Mouse (Mus musculus) limb, embryonic 13.5 days (tissue): ENCODE results near the gene Luc7l. TPM values are rescaled to one million over a fixed set of nuclear protein-coding genes. Genes with fewer than 3 reads are reported as not detected.
"Not testable (repeated sequence)": the region's sequence is repeated elsewhere in the genome, so short reads cannot be mapped to it uniquely, and the experiment has no call there.

Source experiments
- ATAC-seq: fragments of 200-750 bp; cut with Nextera tagmentation; 2 replicates; pipeline ENCODE4 v1.8.0; 2017; ENCODE audit warnings: low read depth, moderate number of reproducible peaks, moderate TSS enrichment; ENCODE audit not compliant: low FRiP score
- H3K27ac ChIP-seq: fragments of 300-500 bp; sonication (generic); 2 replicates; pipeline ENCODE4 v1.5.1; 2015; ENCODE audit warnings: inconsistent platforms, mild to moderate bottlenecking, moderate library complexity
- H3K27me3 ChIP-seq: fragments of 300-500 bp; sonication (generic); 2 replicates; pipeline ENCODE4 v1.6.1; 2015; ENCODE audit warnings: mild to moderate bottlenecking, inconsistent platforms
- H3K36me3 ChIP-seq: fragments of 300-500 bp; sonication (generic); 2 replicates; pipeline ENCODE4 v1.6.1; 2015; ENCODE audit warnings: inconsistent platforms, mild to moderate bottlenecking, moderate library complexity
- H3K4me1 ChIP-seq: fragments of 300-500 bp; sonication (generic); 2 replicates; pipeline ENCODE4 v1.6.1; 2015; ENCODE audit warnings: inconsistent platforms
- H3K4me2 ChIP-seq: fragments of 300-500 bp; sonication (generic); replicated peaks from 2 replicates; pipeline ENCODE4 v1.6.1; 2015; ENCODE audit warnings: inconsistent platforms, mild to moderate bottlenecking, moderate library complexity
- H3K4me3 ChIP-seq: fragments of 300-500 bp; sonication (generic); 2 replicates; pipeline ENCODE4 v1.5.1; 2015; ENCODE audit warnings: moderate library complexity, mild to moderate bottlenecking, inconsistent platforms
- H3K9ac ChIP-seq: fragments of 300-500 bp; sonication (generic); 2 replicates; pipeline ENCODE4 v1.6.1; 2015; ENCODE audit warnings: mild to moderate bottlenecking, inconsistent platforms
- H3K9me3 ChIP-seq: fragments of 300-500 bp; sonication (generic); 2 replicates; pipeline ENCODE4 v1.6.1; 2016; ENCODE audit warnings: inconsistent platforms
- WGBS: fragments of 180-500 bp; shearing (Covaris S2); methylation state at CpG from one replicate; pipeline ENCODE4 v1.1.7; 2015; 5-methylcytosine and 5-hydroxymethylcytosine counted together
- polyA plus RNA-seq: library from polyadenylated mRNA; unstranded; fragments of >200 nt; fragmentation: Nextera tagmentation; extraction: Ambion mirVana; gene quantifications from 2 replicates; pipeline ENCODE4 v1.2.1, GENCODE M21; 2015

Gene Luc7l
- polyA plus RNA-seq, 1 experiment from 2014 or later = 127 TPM

DNA sequence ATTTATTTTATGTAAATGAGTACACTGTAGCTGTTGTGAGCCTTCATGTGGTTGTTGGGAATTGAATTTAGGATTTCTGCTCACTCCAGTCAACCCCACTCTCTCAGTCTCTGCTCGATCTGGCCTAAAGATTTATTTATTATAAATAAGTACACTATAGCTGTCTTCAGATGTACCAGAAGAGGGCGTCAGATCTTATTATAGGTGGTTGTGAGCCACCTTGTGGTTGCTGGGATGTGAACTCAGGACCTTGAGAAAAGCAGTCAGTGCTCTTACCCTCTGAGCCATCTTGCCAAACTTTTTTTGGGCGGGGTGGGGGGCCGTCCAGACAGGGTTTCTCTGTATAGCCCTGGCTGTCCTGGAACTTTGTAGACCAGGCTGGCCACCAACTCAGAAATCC lies 9.1 kb downstream of the Luc7l start:
- H3K9me3 ChIP-seq = no peaks in the 10 kb centered on the region
- WGBS = 86% methylated on average over 4 of the region's 4 CpGs
- no peak overlapping the region for H3K4me2 ChIP-seq
- peaks cover 95% of the 10 kb centered on the region for H3K36me3 ChIP-seq
- no peak for ATAC-seq
- H3K9ac ChIP-seq = no peak overlapping the region
- no peaks in the 10 kb centered on the region for H3K4me1 ChIP-seq
- no peak overlapping the region for H3K4me3 ChIP-seq
- no peak overlapping the region for H3K27ac ChIP-seq
- H3K27me3 ChIP-seq = no peaks in the 10 kb centered on the region

DNA sequence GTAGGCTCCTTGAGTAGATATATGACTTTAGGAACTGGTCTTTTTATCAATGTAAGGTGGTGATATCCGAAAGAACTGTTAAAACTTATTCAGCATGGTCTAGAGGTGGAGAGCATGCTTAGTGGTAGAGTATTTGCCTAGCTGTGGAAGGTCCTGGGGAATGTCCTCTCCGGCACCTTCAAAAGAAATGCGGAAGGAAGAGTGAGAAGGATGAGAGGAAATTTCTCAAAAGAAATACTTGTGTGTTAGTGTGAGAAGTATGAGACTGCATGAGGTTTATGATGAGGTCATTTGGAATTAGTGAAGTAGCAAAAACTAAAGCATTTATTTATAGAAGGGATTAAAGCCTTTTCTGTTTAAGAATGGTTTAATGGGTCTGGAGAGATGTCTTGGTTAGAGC lies 9.7 kb downstream of the Luc7l start:
- no peak overlapping the region for H3K4me2 ChIP-seq
- ATAC-seq = no peak
- no peaks in the 10 kb centered on the region for H3K27me3 ChIP-seq
- H3K4me3 ChIP-seq = no peak overlapping the region
- peaks cover 95% of the 10 kb centered on the region for H3K36me3 ChIP-seq
- WGBS = 96% methylated on average over 3 of the region's 3 CpGs
- H3K9me3 ChIP-seq = no peaks in the 10 kb centered on the region
- no peak overlapping the region for H3K9ac ChIP-seq
- no peaks in the 10 kb centered on the region for H3K4me1 ChIP-seq
- no peak overlapping the region for H3K27ac ChIP-seq

DNA sequence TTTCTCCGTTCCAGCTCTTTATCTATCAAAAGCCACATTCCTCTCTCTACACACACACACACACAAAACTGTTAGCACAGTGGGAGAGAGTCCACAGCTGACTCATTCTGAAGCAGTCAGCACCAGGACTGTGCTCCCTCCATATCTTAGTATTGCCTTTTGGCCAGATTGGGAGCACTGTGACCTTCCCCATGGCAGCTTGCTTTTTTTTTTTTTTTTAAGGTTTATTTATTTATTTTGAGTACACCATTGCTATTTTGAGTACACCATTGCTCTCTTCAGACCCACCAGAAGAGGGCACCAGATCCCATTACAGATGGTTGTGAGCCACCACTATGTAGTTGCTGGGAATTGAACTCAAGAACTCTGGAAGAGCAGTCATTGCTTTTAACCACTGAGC lies 16.2 kb downstream of the Luc7l start:
- Histone ChIP-seq H3K4me3 (no peak overlapping the region), H3K9ac (no peak overlapping the region), H3K36me3 (peaks cover 90% of the 10 kb centered on the region), H3K4me2 (no peak overlapping the region), H3K4me1 (no peaks in the 10 kb centered on the region), H3K27me3 (no peaks in the 10 kb centered on the region), H3K9me3 (no peaks in the 10 kb centered on the region), H3K27ac (no peak overlapping the region)
- no peak for ATAC-seq
- WGBS = 97% methylated on average over 1 of the region's 1 CpGs

DNA sequence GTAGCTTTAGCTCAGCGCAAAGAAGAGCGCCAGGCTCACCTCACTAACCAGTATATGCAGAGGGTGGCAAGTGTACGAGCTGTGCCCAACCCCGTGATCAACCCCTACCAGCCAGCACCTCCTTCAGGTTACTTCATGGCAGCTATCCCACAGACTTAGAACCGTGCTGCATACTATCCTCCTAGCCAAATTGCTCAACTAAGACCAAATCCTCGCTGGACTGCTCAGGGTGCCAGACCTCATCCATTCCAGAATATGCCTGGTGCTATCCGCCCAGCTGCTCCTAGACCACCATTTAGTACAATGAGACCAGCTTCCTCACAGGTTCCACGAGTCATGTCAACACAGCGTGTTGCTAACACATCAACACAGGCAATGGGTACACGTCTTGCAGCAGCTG lies 16.9 kb downstream of the Luc7l start:
- WGBS = 96% methylated on average over 10 of the region's 10 CpGs

DNA sequence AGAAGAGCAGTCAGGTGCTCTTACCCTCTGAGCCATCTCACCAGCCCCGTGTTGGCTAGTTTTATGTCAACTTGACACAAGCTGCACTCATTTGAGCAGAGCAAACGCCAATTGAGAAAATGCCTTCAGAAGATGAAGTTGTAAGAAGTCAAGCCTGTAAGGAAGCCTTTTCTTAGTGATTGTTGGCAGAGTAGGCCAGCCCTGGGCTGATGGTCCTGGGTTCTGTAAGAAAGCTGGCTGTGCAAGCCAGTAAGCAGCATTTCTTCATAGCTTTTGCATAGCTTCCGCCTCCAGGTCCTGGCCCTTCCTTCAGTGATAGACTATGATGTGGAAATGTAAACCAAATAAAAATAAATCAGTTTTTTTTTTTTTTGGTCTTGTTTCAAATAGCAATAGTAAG lies 19.9 kb downstream of the Luc7l start:
- H3K36me3 ChIP-seq = peaks cover 87% of the 10 kb centered on the region
- H3K4me1 ChIP-seq = no peaks in the 10 kb centered on the region

More for the DNA sequence above, 16.9 kb downstream of the Luc7l start:
- not testable (repeated sequence) for H3K4me1 ChIP-seq, H3K4me3 ChIP-seq, H3K9ac ChIP-seq, H3K27me3 ChIP-seq, ATAC-seq, H3K4me2 ChIP-seq, H3K27ac ChIP-seq, H3K9me3 ChIP-seq
- peaks cover 87% of the 10 kb centered on the region for H3K36me3 ChIP-seq

DNA sequence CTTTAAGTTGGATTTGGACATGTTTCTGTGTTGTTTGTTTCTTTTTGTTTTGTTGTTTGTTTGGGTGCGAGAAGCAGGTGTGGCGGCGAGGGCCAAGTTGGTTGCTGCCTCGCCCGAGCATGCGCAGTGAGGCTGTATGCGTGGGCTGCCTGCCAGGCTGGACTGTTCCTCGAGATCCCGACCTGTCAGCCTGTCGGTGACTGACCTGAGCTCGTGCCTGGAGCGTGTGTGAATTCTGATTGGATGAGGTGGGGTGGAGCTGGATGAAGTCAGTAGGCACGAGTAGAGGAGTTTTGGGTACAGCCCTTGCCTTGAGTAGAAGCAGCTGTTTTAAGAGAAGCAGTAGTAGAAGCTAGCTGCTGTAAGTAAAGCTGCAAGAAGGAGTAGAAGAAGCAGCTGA lies 23.2 kb downstream of the Luc7l start:
- H3K36me3 ChIP-seq = peaks cover 91% of the 10 kb centered on the region
- H3K4me3 ChIP-seq = no peak overlapping the region
- no peaks in the 10 kb centered on the region for H3K4me1 ChIP-seq
- WGBS = 88% methylated on average over 13 of the region's 13 CpGs
- no peak overlapping the region for H3K4me2 ChIP-seq
- no peaks in the 10 kb centered on the region for H3K9me3 ChIP-seq
- ATAC-seq = no peak
- H3K9ac ChIP-seq = no peak overlapping the region
- H3K27me3 ChIP-seq = no peaks in the 10 kb centered on the region
- H3K27ac ChIP-seq = no peak overlapping the region

More for the DNA sequence above, 19.9 kb downstream of the Luc7l start:
- H3K9me3 ChIP-seq = no peaks in the 10 kb centered on the region
- no peak overlapping the region for H3K27ac ChIP-seq
- H3K9ac ChIP-seq = no peak overlapping the region
- no peak overlapping the region for H3K4me3 ChIP-seq
- H3K27me3 ChIP-seq = no peaks in the 10 kb centered on the region
- 86% methylated on average over 3 of the region's 3 CpGs for WGBS
- ATAC-seq = no peak
- H3K4me2 ChIP-seq = no peak overlapping the region

DNA sequence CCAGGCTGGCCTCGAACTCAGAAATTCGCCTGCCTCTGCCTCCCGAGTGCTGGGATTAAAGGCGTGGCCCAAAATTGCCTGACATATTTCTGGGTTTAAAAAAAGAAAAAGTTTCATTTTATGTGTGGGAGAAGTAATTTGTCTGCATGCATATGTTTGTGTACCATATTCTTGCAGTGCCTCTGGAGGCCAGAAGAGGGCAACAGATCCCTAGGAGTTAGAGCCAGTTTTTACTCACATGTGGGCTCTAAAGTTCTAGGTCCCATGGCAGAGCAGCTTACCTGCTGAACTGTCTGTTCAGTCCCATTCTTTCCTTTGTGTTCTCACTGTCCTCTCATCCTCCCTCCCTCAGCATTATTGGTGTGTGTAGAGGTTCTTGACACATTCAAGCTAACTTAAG lies 24.0 kb downstream of the Luc7l start:
- 97% methylated on average over 4 of the region's 4 CpGs for WGBS
- Histone ChIP-seq H3K9ac (no peak overlapping the region), H3K27ac (no peak overlapping the region), H3K4me3 (no peak overlapping the region), H3K36me3 (peaks cover 91% of the 10 kb centered on the region), H3K27me3 (no peaks in the 10 kb centered on the region), H3K9me3 (no peaks in the 10 kb centered on the region), H3K4me2 (no peak overlapping the region), H3K4me1 (no peaks in the 10 kb centered on the region)
- ATAC-seq = no peak

DNA sequence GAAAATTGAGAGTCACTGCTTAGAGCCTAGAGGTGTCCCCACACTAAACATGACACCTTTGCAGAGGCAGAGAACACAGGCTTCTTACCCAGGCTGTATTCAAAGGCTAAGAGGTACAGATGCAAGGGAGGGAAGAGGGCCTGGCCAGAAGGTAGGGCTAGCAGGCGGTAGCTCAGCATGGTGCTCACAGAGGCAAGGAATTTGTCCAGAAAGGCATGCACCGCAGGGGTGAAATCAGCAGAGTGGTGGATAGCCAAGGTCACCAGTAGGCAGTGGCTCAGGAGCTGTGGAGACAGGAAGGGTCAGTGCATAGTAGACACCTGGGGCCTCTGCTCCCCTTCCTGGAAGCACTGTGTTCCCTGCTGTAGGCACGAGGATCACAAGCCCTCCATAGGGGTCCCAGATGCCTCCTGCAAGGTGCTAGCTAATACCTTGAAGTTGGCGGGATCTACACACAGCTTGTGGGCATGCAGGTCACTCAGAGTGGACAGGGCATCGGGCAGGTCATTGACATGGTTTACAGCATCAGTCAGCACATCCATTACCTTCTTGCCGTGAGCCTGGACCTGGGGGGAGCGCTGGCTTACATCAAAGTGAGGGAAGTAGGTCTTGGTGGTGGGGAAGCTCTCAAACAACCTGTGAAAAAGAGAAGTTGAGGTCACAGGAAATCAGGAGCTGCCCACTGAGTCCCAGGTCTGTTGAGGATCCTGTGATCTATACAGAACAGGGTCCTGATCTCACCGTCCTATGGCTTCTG lies 33.7 kb downstream of the Luc7l start:
- Histone ChIP-seq H3K4me1 (no peaks in the 10 kb centered on the region), H3K9ac (no peak overlapping the region), H3K4me3 (no peak overlapping the region), H3K27ac (no peak overlapping the region), H3K36me3 (peaks cover 99% of the 10 kb centered on the region), H3K4me2 (no peak overlapping the region), H3K27me3 (no peaks in the 10 kb centered on the region), H3K9me3 (peaks cover 4% of the 10 kb centered on the region)
- ATAC-seq = no peak
- 86% methylated on average over 8 of the region's 8 CpGs for WGBS

DNA sequence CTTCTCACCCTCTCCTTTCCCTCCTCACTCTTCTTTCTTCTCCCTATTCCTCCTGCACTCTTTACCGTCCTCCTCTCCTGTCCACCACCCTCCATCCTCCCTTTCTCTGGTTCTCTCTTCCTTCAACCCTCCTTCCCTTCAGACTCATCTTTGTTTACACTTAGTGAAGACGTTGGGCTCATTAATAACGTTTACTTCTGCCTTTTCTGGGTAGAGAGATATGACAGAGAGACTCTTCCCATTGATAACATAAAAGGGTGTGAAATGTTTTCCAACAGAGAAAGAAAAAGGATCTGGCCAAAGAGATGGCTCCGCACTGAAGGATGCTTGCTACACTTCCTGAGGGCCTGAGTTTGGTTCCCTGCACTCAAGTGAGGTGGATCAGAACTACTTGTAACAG lies 36.8 kb downstream of the Luc7l start:
- H3K27me3 ChIP-seq = no peaks in the 10 kb centered on the region
- H3K4me3 ChIP-seq = no peak overlapping the region
- H3K4me1 ChIP-seq = no peaks in the 10 kb centered on the region
- H3K9me3 ChIP-seq = peaks cover 19% of the 10 kb centered on the region
- ATAC-seq = no peak
- H3K4me2 ChIP-seq = no peak overlapping the region
- H3K9ac ChIP-seq = no peak overlapping the region
- no peak overlapping the region for H3K27ac ChIP-seq
- peaks cover 74% of the 10 kb centered on the region for H3K36me3 ChIP-seq
- 82% methylated on average over 4 of the region's 4 CpGs for WGBS

DNA sequence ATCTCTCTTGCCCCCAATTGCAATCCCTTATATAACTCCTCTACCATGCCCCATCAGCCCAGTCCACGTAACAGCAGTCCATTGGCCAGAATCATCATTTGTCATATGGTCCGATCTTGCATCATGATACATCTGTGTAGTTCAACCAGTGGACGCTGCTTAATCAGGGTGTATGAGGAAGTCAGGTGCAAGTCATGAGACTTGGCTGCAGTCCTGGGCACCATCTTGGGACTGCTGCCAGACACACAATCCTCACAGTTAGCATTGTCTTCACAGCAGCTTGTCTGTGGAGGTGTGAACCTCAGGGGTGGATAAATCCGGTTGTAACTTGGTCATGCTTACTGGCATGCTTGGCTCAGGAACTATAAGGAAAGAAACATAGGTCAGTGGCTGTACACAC lies 45.6 kb downstream of the Luc7l start:
- WGBS = 93% methylated on average over 4 of the region's 4 CpGs
- not testable (repeated sequence) for H3K4me1 ChIP-seq, H3K27ac ChIP-seq, H3K4me2 ChIP-seq, H3K9ac ChIP-seq, ATAC-seq, H3K36me3 ChIP-seq, H3K4me3 ChIP-seq, H3K27me3 ChIP-seq
- peaks cover 20% of the 10 kb centered on the region for H3K9me3 ChIP-seq

DNA sequence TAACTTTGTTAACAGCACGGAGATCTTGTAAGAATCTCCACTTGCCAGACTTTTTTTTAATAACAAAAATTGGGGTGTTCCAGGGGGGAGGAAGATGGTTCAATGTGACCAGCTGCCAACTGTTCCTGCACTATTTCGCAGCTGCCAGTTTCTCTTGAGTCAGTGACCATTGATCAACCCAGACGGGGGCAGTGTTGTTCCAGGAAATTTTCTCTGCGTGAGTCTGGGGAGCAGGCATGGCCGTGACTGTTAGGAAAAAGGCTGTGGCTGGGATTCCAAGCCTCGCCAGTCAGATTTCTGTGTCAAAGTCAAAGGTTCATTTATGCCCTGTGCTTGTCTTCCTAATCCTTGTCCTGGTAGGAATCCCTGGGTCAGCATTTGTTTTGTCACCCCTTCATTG lies 61.6 kb downstream of the Luc7l start:
- H3K36me3 ChIP-seq = no peaks in the 10 kb centered on the region
- H3K4me3 ChIP-seq = no peak overlapping the region
- no peaks in the 10 kb centered on the region for H3K4me1 ChIP-seq
- H3K4me2 ChIP-seq = no peak overlapping the region
- ATAC-seq = no peak
- no peak overlapping the region for H3K27ac ChIP-seq
- H3K9ac ChIP-seq = no peak overlapping the region
- 14% methylated on average over 6 of the region's 6 CpGs for WGBS
- H3K27me3 ChIP-seq = peaks cover 18% of the 10 kb centered on the region
- no peaks in the 10 kb centered on the region; the same call in 1 of the 2 replicates for H3K9me3 ChIP-seq

DNA sequence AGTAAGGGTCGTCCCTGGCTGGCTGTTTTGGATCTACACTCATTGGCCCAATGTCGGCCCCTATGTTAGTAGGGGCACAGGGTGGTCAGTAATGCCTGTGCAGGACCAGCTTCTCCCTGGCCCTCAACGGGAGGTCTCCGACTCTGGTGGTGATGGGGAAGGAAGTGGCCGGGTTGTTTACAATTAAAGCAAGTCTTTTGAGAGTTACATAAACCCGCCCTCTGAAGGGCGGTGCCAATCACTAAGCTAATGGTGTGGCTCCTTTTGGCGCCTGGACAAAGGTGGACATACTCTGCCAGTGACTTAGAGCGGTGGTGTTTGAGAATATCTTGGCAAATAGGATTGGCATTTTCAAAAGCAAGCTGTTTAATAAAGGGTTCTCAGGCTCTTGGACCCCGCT lies 62.8 kb downstream of the Luc7l start:
- Histone ChIP-seq H3K9ac (no peak overlapping the region), H3K4me1 (no peaks in the 10 kb centered on the region), H3K27ac (no peak overlapping the region), H3K27me3 (peaks cover 18% of the 10 kb centered on the region), H3K9me3 (no peaks in the 10 kb centered on the region; the same call in 1 of the 2 replicates), H3K4me2 (no peak overlapping the region), H3K36me3 (no peaks in the 10 kb centered on the region), H3K4me3 (no peak overlapping the region)
- ATAC-seq = no peak
- 35% methylated on average over 10 of the region's 10 CpGs for WGBS

DNA sequence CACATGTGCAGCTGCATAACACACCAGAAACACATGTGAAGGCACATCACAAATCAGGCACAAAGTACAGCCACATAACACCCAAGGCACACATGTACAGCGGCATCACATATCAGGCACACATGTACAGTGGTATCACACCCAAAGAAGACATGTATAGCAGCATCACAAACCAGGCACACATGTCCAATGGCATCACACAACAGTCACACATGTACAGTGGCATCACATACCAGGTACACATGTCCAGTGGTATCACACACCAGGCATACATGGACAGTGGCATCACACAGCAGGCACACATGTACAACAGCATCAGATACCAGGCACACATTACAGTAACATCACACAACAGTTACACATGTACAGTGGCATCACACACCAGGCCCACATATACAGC lies 65.7 kb downstream of the Luc7l start:
- 97% methylated on average over 1 of the region's 1 CpGs for WGBS
- no peaks in the 10 kb centered on the region; the same call in 1 of the 2 replicates for H3K9me3 ChIP-seq
- no peak overlapping the region for H3K27ac ChIP-seq
- no peak overlapping the region for H3K4me2 ChIP-seq
- no peaks in the 10 kb centered on the region for H3K36me3 ChIP-seq
- H3K27me3 ChIP-seq = peaks cover 18% of the 10 kb centered on the region
- H3K4me1 ChIP-seq = no peaks in the 10 kb centered on the region
- no peak overlapping the region for H3K4me3 ChIP-seq
- ATAC-seq = no peak
- H3K9ac ChIP-seq = no peak overlapping the region
